Mouse (Mus musculus) frontal cortex, adult (tissue): ENCODE measurements around the gene Scg2.

Experiments
- ATAC-seq: cut with Nextera tagmentation; 2 replicates; pipeline ENCODE4 v1.9.2; 2017; ENCODE audit warnings: mild to moderate bottlenecking, moderate library complexity, mixed read lengths; ENCODE audit not compliant: low TSS enrichment

The Scg2 gene

DNA sequence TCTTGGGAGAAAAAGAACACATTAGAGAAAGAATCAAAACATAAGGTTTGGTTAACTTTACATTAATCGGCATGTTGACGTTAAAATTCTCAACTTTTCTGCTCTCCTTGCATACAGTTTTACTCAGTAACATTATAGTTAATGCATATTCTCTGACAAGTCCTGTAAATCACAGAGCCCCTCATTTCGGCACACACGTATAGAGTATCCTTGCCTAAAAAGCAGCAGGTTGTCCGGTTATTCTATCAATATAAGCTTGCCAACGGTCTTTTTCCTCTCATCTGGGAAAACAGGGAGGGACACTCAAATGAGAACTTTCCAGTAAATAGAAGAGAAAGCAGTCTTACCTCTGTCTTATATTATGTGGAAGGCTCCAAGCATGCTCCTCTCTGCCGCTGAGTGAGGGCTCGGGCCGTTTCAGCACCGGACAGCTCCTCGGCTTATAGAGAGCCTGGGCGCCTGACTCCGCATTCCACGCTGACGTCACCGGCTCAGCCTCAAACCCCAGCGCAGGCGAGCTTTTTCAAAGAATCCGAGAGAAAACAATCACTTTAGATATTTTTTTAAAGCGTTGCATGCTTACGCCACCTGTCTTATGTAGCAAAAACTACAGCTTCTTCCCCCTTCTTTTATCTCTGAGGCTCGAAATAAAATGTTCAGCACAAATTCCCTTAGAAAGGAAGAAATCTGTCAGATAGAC, at the start of gene Scg2:
TSS of gene Scg2 (minus strand) at position 512 of the 700 bp plus-strand sequence.
- peak; percentile 95 for ATAC-seq

DNA sequence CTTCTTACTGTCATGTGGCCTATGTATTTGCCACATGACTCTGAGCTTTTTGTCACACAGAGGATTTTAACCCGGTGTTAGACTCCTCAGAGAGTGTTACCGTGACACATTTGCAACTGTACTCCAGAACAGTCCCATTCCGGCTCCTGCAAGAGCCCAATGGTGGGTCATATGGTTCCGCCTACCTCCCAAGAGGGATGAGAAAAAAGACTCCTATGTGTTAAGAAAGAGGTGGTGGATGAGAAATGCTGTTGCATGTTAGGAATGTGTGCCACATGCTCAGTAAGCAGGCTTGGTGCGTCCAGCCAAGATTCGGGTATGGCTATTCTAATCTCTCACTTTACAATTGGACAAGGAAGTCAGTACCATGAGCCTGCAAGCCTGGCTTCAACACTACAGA, 45.6 kb upstream of the Scg2 start:
- ATAC-seq, result peak; percentile 99

DNA sequence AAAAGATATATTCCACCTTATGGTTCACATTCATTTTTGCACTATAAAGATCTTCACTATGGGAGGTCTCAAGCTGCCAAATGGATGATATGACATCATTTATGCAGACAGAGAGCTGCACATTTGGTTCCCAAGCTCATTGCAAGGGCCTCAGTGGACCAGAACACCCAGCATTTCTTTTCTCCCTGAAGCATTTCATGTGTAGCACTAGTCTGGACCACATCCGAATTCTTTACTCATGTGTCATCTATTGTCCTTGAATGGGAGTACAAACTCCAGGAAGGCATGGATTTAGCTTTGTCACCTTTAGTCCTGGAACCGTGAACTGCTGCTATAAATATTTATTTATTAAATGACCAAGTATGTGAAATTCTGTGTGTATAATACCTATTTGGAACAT, 30.9 kb upstream of the Scg2 start:
- ATAC-seq, result no peak

- no peak for ATAC-seq
These were observed 30.0 kb upstream of the Scg2 start for GRCm38 (mm10) chr1:79469871-79470270.

GRCm38 (mm10) chr1:79466585-79466984, 26.7 kb upstream of the Scg2 start:
- no peak for ATAC-seq

DNA sequence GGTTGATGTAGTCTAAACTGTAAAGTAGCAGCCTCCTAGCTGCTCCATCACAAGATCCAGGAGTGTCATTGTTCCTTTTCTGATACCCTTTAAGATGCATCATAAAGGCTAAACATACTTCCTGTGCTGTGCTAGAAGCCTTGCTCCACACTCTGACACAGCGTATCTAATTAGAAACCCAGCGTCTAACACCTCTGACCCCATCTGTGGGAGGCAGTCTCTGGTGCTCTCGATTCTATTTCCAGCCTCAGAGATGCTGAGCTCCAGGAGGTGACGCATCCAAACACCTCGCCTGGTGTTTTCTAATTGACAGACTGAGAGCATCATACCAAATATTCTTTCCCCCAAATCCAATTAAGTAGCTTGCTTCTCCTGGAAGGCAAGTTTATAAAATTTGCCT, 18.6 kb upstream of the Scg2 start:
- no peak for ATAC-seq

DNA sequence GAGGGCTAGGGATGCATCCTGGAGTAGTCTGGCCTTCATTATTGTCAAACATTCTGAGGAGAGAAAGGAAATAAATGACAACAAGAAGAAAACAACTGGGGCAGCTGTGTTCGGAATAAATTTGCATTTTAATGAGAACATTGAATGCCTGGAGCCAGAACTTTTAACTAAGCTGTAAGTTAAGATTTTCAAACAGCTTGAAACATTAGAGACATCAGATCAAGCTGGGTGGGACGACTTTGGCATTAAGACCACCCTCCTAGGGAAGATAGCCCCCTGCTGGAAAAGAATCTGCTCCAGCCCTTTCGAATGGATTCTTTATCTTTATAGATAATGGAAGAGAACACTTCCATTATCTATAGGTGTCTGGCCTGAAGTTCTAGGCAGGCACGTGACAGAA, 14.2 kb upstream of the Scg2 start:
- ATAC-seq, result no peak

DNA sequence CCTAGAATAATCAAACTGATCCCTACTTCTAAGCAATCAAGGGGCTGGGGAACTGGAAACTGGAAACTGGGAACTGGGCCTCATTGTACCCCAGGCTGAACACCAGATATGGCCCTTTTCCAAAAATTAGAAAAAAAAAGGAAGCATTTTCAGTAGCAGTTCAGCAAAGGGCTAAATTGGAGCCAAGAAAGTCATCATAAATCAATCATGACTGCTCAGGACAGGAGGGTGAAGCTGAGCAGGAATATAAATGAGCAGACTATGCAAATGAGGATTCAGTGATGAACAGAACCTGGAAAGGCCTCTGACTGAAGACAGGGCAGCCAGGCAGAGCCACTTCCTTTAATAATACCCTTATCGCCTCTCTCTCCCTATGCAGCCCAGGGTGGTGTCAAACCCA, 12.4 kb upstream of the Scg2 start:
- no peak for ATAC-seq

GRCm38 (mm10) chr1:79450343-79451021, 10.6 kb upstream of the Scg2 start:
- ATAC-seq, result peak; percentile 96

DNA sequence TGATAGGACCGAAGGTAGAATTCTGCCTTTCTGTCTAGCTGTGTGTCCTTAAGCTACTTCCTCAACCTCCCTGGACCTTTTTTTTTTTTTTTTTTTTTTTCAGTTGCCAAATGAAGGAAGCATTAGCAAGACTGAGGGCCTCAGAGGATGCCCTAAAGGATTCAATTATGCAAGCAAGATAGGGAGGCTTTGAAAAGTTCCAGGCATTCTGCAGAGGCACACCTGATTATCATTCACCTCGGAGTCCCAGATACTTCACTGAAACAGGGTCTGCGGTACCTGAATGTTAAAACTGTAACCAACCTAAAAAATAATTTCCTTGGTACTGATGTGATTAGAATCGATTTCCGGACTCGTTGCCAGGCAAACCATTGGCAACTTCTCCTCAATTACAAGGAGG, 10.0 kb upstream of the Scg2 start:
- peak; percentile 34 for ATAC-seq

- ATAC-seq, result no peak
These were observed 5.7 kb upstream of the Scg2 start for GRCm38 (mm10) chr1:79445586-79445985.

- peak; percentile 66 for ATAC-seq
These were observed 2.2 kb downstream of the Scg2 start for GRCm38 (mm10) chr1:79437755-79438154.

DNA sequence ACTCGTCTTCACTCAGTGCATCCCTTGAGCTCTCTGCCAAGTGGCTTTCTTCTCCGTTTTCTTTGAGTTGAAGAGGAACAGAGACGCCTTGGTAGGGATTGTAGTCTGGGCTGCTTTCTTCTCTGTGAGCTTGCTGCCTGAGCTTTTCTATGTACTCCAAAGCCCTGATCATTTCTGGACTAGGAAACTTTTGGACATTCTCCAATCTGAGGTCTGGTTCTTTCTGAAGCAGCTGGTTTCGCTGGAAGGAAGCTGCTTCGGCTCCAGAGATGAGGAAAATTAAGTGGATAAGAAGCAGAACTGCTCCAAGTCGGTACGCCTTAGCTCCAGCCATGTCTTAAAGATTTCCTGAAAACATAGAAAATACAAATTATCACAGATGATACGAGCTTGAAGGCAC, 3.2 kb downstream of the Scg2 start:
- ATAC-seq, result 0 out of 2 replicates have a peak, but pooled peaks have one; percentile 7

DNA sequence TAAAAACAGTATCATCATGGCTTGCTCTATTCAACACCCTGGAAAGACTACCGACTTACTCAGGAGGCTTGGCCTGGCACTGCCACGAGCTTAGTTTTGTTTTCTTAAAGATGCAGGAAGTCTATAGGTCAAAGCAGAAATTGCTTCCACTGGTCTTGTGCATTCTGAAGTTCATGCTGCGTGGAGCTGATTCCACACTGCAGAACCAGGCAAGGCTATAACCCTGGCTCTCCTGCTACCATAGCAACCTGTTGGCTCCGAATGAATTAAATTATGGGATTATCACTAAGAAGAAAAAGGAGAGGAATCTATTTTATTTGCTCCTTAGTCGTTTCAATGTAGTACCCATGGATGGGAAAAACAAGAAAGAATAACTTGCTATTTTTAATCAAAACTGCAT, 10.9 kb downstream of the Scg2 start:
- no peak for ATAC-seq

- no peak for ATAC-seq
These were observed 24.4 kb downstream of the Scg2 start for GRCm38 (mm10) chr1:79415496-79415895.

DNA sequence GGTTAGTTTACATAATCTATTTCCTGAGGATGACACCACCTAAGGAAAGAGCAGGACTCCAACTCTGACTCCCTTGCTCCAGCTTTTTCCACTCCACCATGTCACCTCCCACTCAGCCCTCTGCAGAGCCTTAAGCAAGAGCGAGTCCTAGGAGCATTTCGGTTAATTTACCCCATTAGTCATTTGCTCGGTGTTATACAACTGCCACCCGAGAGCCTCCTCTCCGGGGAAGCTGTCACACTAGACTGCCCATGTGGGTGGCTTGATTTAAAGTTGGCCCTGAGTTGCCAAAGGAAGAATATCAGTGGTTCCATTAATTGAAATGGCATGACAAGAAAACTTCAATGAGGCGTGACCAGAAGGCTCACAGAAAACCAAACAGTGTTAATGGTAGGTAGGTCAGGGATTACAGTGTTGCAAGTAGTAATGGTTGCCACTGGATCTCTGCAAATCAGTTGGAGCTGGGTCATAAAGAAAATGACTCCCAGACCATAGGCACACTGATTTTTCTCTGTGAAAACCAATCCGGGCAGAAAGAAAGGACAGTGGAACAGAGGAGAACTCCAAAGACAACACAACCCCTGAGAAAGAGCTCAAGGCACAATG, 33.5 kb downstream of the Scg2 start:
- ATAC-seq, result peak; percentile 57

DNA sequence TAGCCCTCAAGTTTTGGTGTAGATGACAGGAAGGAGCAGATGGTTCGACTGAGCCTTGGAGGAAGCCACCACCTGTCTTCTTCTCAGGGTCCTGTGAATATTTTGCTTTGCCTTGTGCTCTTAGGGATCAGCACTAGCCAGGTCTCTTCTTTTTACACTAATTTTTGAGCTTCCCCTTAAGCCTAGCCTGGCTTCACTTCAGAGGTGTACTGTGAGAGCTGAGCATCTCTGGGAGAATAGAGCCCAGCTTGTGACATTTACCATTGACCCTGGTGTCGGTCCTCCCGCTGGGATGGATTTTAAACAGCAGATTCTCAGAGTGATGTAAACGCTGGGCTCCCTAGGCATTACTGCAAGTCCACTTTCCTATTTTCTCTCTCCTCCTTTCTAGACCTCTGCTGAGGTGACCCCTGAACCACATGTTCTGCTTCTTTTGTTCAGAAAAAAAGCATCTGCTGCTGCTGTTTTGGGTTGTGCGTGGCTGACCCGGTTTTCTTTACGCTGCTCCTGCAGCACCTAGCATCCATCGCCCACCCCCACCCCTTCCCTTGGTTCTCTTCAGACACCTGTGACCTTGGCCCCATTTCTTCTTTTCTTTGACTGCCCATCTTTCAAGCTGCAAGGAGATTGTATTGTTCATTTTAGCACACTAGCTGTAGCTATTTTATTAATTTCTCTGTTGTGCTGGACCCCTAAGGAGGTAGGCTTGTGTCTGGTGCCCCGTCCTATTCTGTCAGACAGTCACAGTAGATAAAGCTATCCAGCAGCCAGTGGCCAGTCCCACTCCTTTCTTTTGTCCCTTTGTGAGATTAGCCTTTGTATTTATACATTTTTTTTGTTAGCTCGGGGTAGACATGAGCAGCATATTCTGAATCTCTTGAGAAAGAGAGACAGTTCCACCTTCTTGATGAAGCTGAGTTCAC, 38.6 kb downstream of the Scg2 start:
- no peak for ATAC-seq

GRCm38 (mm10) chr1:79400284-79400683, 39.6 kb downstream of the Scg2 start:
- ATAC-seq, result no peak
